Mouse (Mus musculus) urinary bladder, postnatal 25 days (tissue): Measurements from ENCODE around the gene Trp73.

ENCODE experiments used
- DNase-seq: peaks from one replicate; pipeline ENCODE4 v3.0.0; 2022; ENCODE audit warnings: low spot score

The Trp73 gene

GRCm38 (mm10) chr4:154142211-154143040 lies 2.4 kb upstream of the Trp73 start, which contains the start of gene Wrap73:
Gene Wrap73, plus strand, starts transcription at chr4:154142372.
- peak; percentile 80 for DNase-seq

- DNase-seq: no peak
Observed at GRCm38 (mm10) chr4:154141009-154141867, 1.2 kb upstream of the Trp73 start.

- peak; percentile 14 for DNase-seq
Observed at GRCm38 (mm10) chr4:154140213-154141008, 403 bp upstream of the Trp73 start.

- no peak for DNase-seq
Observed at GRCm38 (mm10) chr4:154139671-154140181, 282 bp downstream of the Trp73 start.

- DNase-seq: no peak
Observed at GRCm38 (mm10) chr4:154137139-154137538, 2.9 kb downstream of the Trp73 start.

- DNase-seq: no peak
Observed at GRCm38 (mm10) chr4:154134803-154135202, 5.2 kb downstream of the Trp73 start.

- DNase-seq: no peak
Observed at GRCm38 (mm10) chr4:154131894-154132293, 8.1 kb downstream of the Trp73 start.

- DNase-seq: no peak
Observed at GRCm38 (mm10) chr4:154129950-154130349, 10.1 kb downstream of the Trp73 start.

- no peak for DNase-seq
Observed at GRCm38 (mm10) chr4:154127273-154127672, 12.7 kb downstream of the Trp73 start.

- no peak for DNase-seq
Observed at GRCm38 (mm10) chr4:154125202-154125601, 14.8 kb downstream of the Trp73 start.

- no peak for DNase-seq
Observed at GRCm38 (mm10) chr4:154123553-154123952, 16.5 kb downstream of the Trp73 start.

GRCm38 (mm10) chr4:154122374-154122773 lies 17.6 kb downstream of the Trp73 start:
- DNase-seq: no peak

- DNase-seq: no peak
Observed at GRCm38 (mm10) chr4:154121800-154122199, 18.2 kb downstream of the Trp73 start.

- no peak for DNase-seq
Observed at GRCm38 (mm10) chr4:154119208-154119607, 20.8 kb downstream of the Trp73 start.

GRCm38 (mm10) chr4:154118782-154119181 lies 21.2 kb downstream of the Trp73 start:
- no peak for DNase-seq

- no peak for DNase-seq
Observed at GRCm38 (mm10) chr4:154116421-154116820, 23.6 kb downstream of the Trp73 start.

- no peak for DNase-seq
Observed at GRCm38 (mm10) chr4:154109850-154110243, 30.2 kb downstream of the Trp73 start.

GRCm38 (mm10) chr4:154109216-154109849 lies 30.7 kb downstream of the Trp73 start:
- DNase-seq: no peak

- DNase-seq: no peak
Observed at GRCm38 (mm10) chr4:154106497-154107061, 33.4 kb downstream of the Trp73 start.

- DNase-seq: peak; percentile 67
Observed at GRCm38 (mm10) chr4:154105381-154106001, 34.5 kb downstream of the Trp73 start.

- DNase-seq: no peak
Observed at GRCm38 (mm10) chr4:154103912-154104311, 36.1 kb downstream of the Trp73 start.
